Mouse (Mus musculus): Measurements from ENCODE around the gene Wdsub1.

Gene Wdsub1

GRCm38 (mm10) chr2:59841189-59841939, 41.0 kb downstream of the Wdsub1 start:
- no peak for DNase-seq

DNA sequence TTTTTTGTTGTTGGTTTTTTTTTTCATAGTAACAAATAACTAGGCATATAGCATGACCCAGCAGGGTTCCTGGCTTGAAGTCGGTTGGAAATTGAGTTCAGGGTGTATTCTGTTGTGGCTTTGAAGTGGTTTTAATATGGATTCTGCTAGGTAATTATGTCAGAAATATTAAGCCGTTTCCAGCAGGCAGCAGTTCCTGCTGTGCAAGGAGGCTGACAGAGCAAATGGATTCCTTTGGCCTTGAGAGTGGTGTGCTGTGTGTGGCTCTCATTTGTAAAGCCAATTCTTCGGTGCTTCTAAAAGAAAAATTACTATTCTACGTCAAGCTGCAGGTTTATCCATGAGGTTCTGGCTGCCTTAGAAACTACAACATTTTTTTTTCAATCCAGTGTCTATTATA, 42.2 kb downstream of the Wdsub1 start:
- no peak for DNase-seq

DNA sequence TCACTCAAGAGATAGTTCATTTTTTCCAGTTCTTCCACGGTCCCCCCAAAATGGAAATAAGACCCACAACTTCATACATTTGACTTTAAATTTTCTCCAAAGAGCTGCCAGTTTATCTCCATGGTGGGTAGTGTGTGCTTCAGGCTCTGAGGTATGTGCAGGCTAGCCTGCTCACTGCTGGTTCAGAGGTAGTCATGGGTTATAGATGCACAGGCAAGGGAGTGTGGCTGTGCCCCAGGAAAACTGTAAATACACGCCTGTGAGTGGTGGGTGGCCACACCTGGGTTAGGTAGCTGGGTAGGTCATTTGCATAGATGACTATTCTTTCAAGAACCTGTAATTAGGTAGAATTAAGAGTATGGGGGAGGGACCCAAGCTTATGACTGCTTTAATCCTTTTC, 42.6 kb downstream of the Wdsub1 start:
- DNase-seq = no peak

- no peak for DNase-seq
Observed at GRCm38 (mm10) chr2:59838825-59839224, 43.6 kb downstream of the Wdsub1 start.

GRCm38 (mm10) chr2:59831831-59832230, 50.6 kb downstream of the Wdsub1 start:
- no peak for DNase-seq

- DNase-seq = no peak
Observed at GRCm38 (mm10) chr2:59830940-59831339, 51.5 kb downstream of the Wdsub1 start.

- DNase-seq = no peak
Observed at GRCm38 (mm10) chr2:59830151-59830550, 52.2 kb downstream of the Wdsub1 start.

GRCm38 (mm10) chr2:59829718-59830117, 52.7 kb downstream of the Wdsub1 start:
- DNase-seq = no peak

- no peak for DNase-seq
Observed at GRCm38 (mm10) chr2:59828777-59829508, 53.4 kb downstream of the Wdsub1 start.

- DNase-seq = no peak
Observed at GRCm38 (mm10) chr2:59828103-59828655, 54.2 kb downstream of the Wdsub1 start.

DNA sequence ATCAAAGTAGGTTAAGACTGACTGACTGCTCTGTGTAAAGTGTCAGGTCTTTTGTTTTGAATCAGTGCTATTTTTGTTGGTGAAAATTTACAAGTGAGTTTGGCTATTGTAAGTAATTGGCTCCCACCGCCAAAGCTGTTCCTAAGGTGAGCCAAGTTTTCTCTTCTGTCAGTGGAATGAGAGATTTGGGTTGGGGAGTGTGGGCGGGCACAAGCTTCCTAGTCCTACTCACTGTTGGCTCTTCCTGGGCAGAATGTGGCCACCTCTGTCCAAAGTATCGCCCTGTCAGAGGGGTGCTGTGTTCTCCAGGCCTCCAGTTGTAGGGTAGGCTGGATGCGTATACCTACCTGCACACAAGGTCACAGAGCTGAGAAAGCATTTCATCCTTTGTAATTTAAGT, 57.0 kb downstream of the Wdsub1 start:
- no peak for DNase-seq

DNA sequence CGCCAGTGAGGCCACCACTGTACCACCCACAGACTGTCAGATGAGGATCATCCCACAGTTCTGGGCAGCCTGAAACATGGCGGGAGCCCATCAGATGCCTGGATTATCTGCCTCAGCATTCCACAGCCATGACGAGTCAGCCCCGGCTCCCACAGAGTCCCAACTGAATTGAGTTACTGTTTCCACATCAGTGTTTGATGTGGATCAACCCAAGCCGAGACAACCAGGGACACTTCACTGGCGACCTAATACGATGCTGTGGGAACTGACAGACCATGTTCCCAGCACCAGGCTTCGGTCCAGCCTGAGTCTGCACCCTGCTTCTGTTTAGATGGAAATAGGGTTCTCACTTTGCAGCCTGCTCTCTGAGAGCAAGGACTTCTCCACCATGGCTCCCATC, 58.1 kb downstream of the Wdsub1 start:
- no peak for DNase-seq

DNA sequence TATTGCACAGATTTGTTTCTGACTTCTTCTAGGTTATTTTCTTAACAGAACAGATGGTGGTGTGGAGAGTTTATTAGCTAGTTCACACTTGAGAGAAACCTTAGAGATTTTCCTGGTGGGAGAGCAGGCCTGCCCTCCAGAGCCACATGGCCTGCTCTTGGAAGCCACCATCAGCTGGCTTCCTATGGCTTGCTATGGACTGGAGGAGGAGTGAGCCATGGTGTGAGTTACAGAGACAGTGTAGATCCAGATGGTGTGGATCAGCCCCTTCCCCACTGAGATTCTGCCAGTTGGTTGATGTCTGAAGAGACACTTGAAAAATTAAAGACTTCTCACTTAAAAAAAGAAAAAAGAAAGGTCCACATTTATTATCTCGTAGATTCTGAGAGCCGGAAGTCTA, 61.3 kb downstream of the Wdsub1 start:
- no peak for DNase-seq

- no peak for DNase-seq
Observed at GRCm38 (mm10) chr2:59820088-59820487, 62.3 kb downstream of the Wdsub1 start.

DNA sequence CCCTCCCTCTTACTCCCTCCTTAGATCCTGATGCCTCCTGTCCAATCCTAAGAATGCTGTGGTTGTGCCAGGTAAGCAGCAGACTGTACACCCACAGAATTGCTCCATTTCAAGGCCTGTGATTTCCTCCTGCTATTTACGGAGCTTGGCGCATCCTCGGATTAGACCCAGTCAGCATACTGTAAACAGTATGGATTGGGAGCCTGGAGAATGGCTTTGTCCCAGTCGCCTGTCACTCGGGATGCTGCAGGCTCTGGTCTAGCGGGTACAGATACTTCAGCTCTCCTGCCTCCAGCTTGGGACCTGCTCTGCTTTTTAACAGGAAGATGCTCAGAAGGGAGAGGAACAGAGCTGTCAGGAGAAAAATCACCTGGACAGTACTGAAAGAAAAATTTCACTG, 63.0 kb downstream of the Wdsub1 start:
- DNase-seq = no peak

DNA sequence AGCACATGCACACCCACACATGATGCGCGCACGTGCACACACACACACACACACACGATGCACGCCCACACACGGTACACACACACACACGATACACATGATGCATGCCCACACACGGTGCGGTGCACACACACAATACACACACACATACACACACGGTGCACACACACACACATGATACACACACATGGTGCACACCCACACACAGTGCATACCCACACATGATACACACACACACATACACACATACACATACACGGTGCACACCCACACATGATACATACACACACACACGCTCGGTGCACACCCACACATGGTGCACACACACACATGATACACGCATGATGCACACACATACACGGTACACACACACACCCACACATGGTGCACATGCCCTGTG, 63.7 kb downstream of the Wdsub1 start:
- DNase-seq = no peak

DNA sequence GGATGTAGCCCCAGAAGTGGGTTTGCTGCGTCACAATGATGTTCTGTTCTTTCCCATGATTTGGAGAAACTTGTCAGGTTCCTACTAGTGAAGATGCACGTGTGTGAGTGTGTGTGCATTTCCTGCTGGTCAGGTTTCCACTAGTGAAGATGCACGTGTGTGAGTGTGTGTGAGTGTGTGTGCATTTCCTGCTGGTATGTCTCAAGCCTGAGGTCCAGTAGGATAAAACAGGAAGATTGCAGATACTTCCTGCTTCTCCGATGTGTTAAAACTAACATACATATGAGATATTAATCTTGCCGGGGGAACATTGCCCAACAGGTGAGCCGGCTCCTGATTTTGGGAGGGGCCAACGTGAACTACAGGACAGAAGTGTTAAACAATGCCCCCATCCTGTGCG, 67.4 kb downstream of the Wdsub1 start:
- DNase-seq = no peak

- DNase-seq = peak; percentile 30
Observed at GRCm38 (mm10) chr2:59813457-59813856, 68.9 kb downstream of the Wdsub1 start.

GRCm38 (mm10) chr2:59812641-59813040, 69.8 kb downstream of the Wdsub1 start:
- no peak for DNase-seq

DNA sequence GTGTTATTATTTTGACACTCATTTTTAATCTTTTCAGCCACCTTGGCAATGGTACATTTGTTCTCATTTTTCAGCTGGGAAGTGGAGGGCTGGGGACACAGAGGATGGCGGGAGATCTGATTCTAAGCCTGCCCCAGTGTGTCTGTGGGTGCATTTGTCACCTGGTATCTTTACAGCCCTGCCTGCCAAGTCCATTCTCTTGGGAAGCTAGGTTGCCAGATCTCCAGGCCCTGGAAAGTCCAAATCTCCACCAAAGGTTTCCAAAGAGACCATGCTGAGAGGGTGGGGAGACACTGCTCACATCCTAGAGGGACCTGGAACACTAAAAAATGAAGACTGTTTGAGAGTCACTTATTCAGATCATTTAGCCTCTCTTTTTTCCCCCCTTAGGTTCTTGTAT, 71.1 kb downstream of the Wdsub1 start:
- no peak for DNase-seq

- peak; percentile 30 for DNase-seq
Observed at GRCm38 (mm10) chr2:59810039-59810438, 72.4 kb downstream of the Wdsub1 start.

GRCm38 (mm10) chr2:59808608-59809007, 73.8 kb downstream of the Wdsub1 start:
- DNase-seq = no peak

DNA sequence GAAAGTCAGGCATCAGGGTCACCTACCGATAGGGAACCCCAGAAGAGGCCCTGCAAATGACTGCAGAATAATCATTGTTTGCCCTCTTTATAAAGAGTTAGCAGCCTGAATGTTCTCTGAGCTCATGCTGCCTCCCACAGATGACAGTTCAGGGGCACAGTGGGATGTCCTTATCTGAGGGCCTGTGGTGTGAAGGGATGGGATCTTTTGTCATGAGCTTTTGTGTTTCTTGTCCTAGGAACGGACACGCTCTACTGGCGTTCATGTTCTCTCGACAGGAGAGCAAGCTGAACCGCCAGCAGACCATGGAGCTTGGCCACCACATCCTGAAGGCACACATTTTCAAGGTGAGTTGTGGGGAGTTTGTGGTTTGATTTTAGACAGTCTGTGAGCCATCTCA, 76.4 kb downstream of the Wdsub1 start:
- DNase-seq = no peak

DNA sequence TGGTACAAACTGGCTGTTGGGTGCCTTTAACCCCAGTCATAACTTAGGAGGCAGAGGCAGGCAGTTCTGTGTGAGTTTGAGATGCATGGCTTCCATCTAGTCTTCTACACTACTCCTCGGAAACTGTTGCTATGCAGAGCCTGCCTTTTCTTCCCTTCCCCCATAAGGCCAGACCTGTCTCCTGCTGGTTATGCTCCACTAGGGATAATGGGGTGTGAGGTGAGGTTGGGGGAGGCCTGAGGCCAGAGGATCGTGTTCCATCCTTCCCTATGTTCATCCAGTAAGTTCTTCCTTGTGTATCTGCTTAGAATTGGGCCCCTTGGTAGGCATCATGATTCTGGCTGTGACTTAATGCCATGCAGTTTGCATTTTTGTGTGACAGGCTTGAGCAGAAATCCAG, 76.8 kb downstream of the Wdsub1 start:
- DNase-seq = no peak
